Mouse (Mus musculus) stomach, postnatal 0 days (tissue): Measurements from ENCODE around the gene Fcmr. TPM values are rescaled to one million over a fixed set of nuclear protein-coding genes. Genes with fewer than 3 reads are reported as not detected.
A peak's percentile ranks its signal among the peaks of the same experiment; 100 is the strongest.

Experiments
- ATAC-seq: fragments of 200-750 bp; cut with Nextera tagmentation; 2 replicates; pipeline ENCODE4 v1.8.0; 2017; ENCODE audit not compliant: low FRiP score, low TSS enrichment
- DNase-seq: peaks from one replicate; pipeline ENCODE4 v3.0.0-alpha.2; 2016; ENCODE audit warnings: low spot score
- H3K27ac ChIP-seq: fragments of 300-500 bp; sonication (generic); replicated peaks from 2 replicates; pipeline ENCODE4 v1.5.1; 2014; ENCODE audit warnings: mild to moderate bottlenecking, control low read depth
- H3K27me3 ChIP-seq: fragments of 300-500 bp; sonication (generic); 2 replicates; pipeline ENCODE4 v1.6.1; 2014; ENCODE audit warnings: low read length; ENCODE audit not compliant: control insufficient read depth, insufficient read depth
- H3K36me3 ChIP-seq: fragments of 300-500 bp; sonication (generic); 2 replicates; pipeline ENCODE4 v1.6.1; 2014; ENCODE audit warnings: low read length, mixed read lengths; ENCODE audit not compliant: control insufficient read depth, insufficient read depth
- H3K4me1 ChIP-seq: fragments of 300-500 bp; sonication (generic); replicated peaks from 2 replicates; pipeline ENCODE4 v1.6.1; 2014; ENCODE audit warnings: antibody characterized with exemption; ENCODE audit not compliant: control insufficient read depth, insufficient read depth
- H3K4me2 ChIP-seq: fragments of 300-500 bp; sonication (generic); replicated peaks from 2 replicates; pipeline ENCODE4 v1.6.1; 2014; ENCODE audit warnings: low read depth, mild to moderate bottlenecking, control low read depth, moderate library complexity
- H3K4me3 ChIP-seq: fragments of 300-500 bp; sonication (generic); 2 replicates; pipeline ENCODE4 v1.5.1; 2014; ENCODE audit warnings: low read depth, low read length, control low read depth
- H3K9ac ChIP-seq: fragments of 300-500 bp; sonication (generic); 2 replicates; pipeline ENCODE4 v1.6.1; 2014; ENCODE audit warnings: mild to moderate bottlenecking, low read length, control low read depth, mixed read lengths
- H3K9me3 ChIP-seq: fragments of 300-500 bp; sonication (generic); 2 replicates; pipeline ENCODE4 v1.6.1; 2016; ENCODE audit warnings: low read length; ENCODE audit not compliant: control insufficient read depth
- CTCF ChIP-seq: IDR thresholded peaks from 2 replicates; pipeline ENCODE4 v1.5.1; 2016; ENCODE audit warnings: antibody characterized with exemption, low read depth, mild to moderate bottlenecking, moderate library complexity
- EP300 ChIP-seq: optimal IDR thresholded peaks from 2 replicates; pipeline ENCODE3; 2016; ENCODE audit warnings: antibody characterized with exemption
- WGBS: fragments of 180-500 bp; shearing (Covaris S2); extraction: QIAGEN DNeasy Blood & Tissue Kit; methylation state at CpG from one replicate; pipeline ENCODE4 v1.1.7; 2014; 5-methylcytosine and 5-hydroxymethylcytosine counted together
- polyA plus RNA-seq: library from polyadenylated mRNA; unstranded; fragments of >200 nt; fragmentation: Nextera tagmentation; extraction: Ambion mirVana; gene quantifications from 2 replicates; pipeline ENCODE4 v1.2.1, GENCODE M21; 2015

The Fcmr gene
- polyA plus RNA-seq, 1 experiment from 2014 or later: not detected

DNA sequence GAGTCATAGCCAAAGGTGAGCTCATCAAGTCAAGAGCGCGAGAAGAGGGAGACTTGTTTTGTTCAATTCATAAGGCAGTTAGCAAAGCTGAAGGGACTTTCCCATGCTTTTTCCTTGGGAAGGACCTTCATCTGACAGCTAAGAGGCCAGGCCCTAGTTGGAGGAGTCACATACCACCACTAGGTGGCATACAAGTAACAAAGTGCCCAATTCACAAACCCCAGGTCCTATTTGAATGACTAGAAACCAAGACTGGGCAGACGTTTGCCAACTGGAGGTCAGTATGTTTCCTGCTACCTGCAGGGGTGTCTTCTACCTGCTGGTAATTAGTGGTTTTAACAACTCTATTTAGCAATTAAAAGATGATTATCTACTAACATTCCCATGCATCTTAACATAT is 9.7 kb downstream of the Fcmr start:
- no peak overlapping the region for H3K4me3 ChIP-seq
- no peak overlapping the region for H3K9ac ChIP-seq
- no peaks in the 10 kb centered on the region for H3K36me3 ChIP-seq
- H3K4me2 ChIP-seq: no peak overlapping the region
- WGBS: 37% methylated on average over 3 of the region's 3 CpGs
- DNase-seq (peak; percentile 30), ATAC-seq (peak; percentile 69; the same call in 1 of the 2 replicates)
- no peak overlapping the region for H3K27ac ChIP-seq
- H3K4me1 ChIP-seq: peaks cover 4% of the 10 kb centered on the region; the same call in 1 of the 2 replicates
- H3K9me3 ChIP-seq: no peaks in the 10 kb centered on the region
- TF ChIP-seq CTCF (peak; percentile 89), EP300 (no peak)
- peaks cover 7% of the 10 kb centered on the region; the same call in 1 of the 2 replicates for H3K27me3 ChIP-seq

- Histone ChIP-seq H3K4me1 (peaks cover 4% of the 10 kb centered on the region; the same call in 1 of the 2 replicates), H3K9ac (no peak overlapping the region), H3K4me2 (no peak overlapping the region), H3K9me3 (no peaks in the 10 kb centered on the region), H3K4me3 (no peak overlapping the region), H3K36me3 (no peaks in the 10 kb centered on the region), H3K27me3 (peaks cover 7% of the 10 kb centered on the region; the same call in 1 of the 2 replicates), H3K27ac (no peak overlapping the region)
- ATAC-seq (no peak), DNase-seq (no peak)
- TF ChIP-seq CTCF (no peak), EP300 (no peak)
- WGBS: 63% methylated on average over 3 of the region's 3 CpGs
Measured at GRCm38 (mm10) chr1:130875910-130876309, 10.4 kb downstream of the Fcmr start.

- no peak overlapping the region for H3K9ac ChIP-seq
- H3K9me3 ChIP-seq: no peaks in the 10 kb centered on the region
- H3K36me3 ChIP-seq: no peaks in the 10 kb centered on the region
- no peak overlapping the region for H3K4me2 ChIP-seq
- H3K27ac ChIP-seq: no peak overlapping the region
- TF ChIP-seq EP300: no peak
- TF ChIP-seq CTCF: peak; percentile 89
- no peak for DNase-seq
- H3K27me3 ChIP-seq: peaks cover 7% of the 10 kb centered on the region; the same call in 1 of the 2 replicates
- peaks cover 4% of the 10 kb centered on the region; the same call in 1 of the 2 replicates for H3K4me1 ChIP-seq
- no peak overlapping the region for H3K4me3 ChIP-seq
- no peak for ATAC-seq
- 27% methylated on average over 3 of the region's 3 CpGs for WGBS
Measured at GRCm38 (mm10) chr1:130876931-130877509, 11.6 kb downstream of the Fcmr start.

GRCm38 (mm10) chr1:130877889-130878614 is 12.6 kb downstream of the Fcmr start:
- Histone ChIP-seq H3K9me3 (no peaks in the 10 kb centered on the region), H3K36me3 (no peaks in the 10 kb centered on the region), H3K27me3 (peaks cover 7% of the 10 kb centered on the region; the same call in 1 of the 2 replicates), H3K9ac (no peak overlapping the region), H3K4me1 (peaks cover 4% of the 10 kb centered on the region; the same call in 1 of the 2 replicates), H3K27ac (no peak overlapping the region), H3K4me3 (peak overlapping the region; percentile 38), H3K4me2 (peak overlapping the region; percentile 64)
- 3% methylated on average over 43 of the region's 43 CpGs for WGBS
- ATAC-seq: peak; percentile 38; the same call in 1 of the 2 replicates
- DNase-seq: peak; percentile 38
- TF ChIP-seq CTCF (no peak; the same call in 1 of the 2 replicates), EP300 (no peak)

DNA sequence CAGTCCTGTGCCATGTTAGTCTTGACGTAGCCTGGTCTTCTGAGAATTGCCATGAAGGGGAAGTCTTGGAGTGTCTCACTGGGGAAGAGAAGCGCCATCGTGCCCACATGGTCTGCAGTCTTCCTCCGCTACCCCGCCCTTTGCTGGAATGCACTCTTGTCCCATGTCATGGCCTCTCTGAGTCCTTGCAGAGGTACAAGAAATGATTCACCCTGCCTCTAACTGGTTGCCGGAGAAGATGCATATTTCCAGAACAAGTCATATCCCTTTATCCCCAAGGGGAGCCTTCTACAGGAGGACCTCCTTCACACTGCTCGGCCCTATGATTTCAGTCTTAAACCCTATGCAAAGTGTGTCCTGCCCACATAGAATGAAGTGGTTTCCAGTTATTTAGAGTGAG is 14.5 kb downstream of the Fcmr start:
- TF ChIP-seq CTCF: no peak
- no peak for TF ChIP-seq EP300
- H3K9me3 ChIP-seq: no peaks in the 10 kb centered on the region
- no peak overlapping the region for H3K9ac ChIP-seq
- 77% methylated on average over 7 of the region's 7 CpGs for WGBS
- peaks cover 7% of the 10 kb centered on the region; the same call in 1 of the 2 replicates for H3K27me3 ChIP-seq
- no peaks in the 10 kb centered on the region for H3K36me3 ChIP-seq
- no peak overlapping the region for H3K4me3 ChIP-seq
- DNase-seq (no peak), ATAC-seq (no peak)
- H3K27ac ChIP-seq: no peak overlapping the region
- H3K4me1 ChIP-seq: peaks cover 4% of the 10 kb centered on the region; the same call in 1 of the 2 replicates
- no peak overlapping the region for H3K4me2 ChIP-seq

DNA sequence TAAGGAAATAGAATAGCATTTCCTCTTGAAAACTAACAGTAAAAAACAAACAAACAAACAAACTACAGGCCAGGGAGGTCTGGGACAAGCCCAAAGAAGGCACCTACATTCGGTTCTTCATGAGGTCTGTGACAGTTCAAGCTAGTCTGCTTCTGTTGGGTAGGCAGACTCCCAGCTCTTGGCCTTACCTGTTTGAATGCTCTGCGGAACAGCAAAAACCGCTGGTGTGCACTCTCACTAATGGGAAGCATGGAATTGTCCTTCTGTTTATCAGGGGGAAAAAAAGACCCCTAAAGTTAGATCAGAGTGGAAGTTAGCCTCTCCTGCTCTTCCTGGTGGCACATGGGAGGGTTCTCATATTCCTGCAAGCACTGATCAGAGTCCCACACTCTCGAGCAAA is 17.7 kb downstream of the Fcmr start:
- Histone ChIP-seq H3K4me2 (no peak overlapping the region), H3K4me1 (peaks cover 2% of the 10 kb centered on the region; the same call in 1 of the 2 replicates), H3K27ac (no peak overlapping the region), H3K4me3 (no peak overlapping the region), H3K9me3 (no peaks in the 10 kb centered on the region), H3K9ac (no peak overlapping the region), H3K27me3 (peaks cover under 1% of the 10 kb centered on the region; the same call in 1 of the 2 replicates), H3K36me3 (no peaks in the 10 kb centered on the region)
- WGBS: 89% methylated on average over 4 of the region's 4 CpGs
- no peak for TF ChIP-seq EP300
- TF ChIP-seq CTCF: no peak
- ATAC-seq: no peak
- no peak for DNase-seq
